Mouse (Mus musculus): ENCODE data around the gene Trim44.

- TF ChIP-seq CTCF (IDR thresholded peaks at IDR 0.05; ENCODE audit: low read depth) (no peak), EP300 (IDR thresholded peaks at IDR 0.05; ENCODE audit: low read depth) (no peak)
These were observed 34.1 kb downstream of the Trim44 start for GRCm38 (mm10) chr2:102373406-102374105.
